Mouse (Mus musculus): Measurements from ENCODE around the gene Nfkbia. TPM values are rescaled to one million over a fixed set of nuclear protein-coding genes. Genes with fewer than 3 reads are reported as not detected.
A peak's percentile ranks its signal among the peaks of the same experiment; 100 is the strongest.

Nfkbia gene
- polyA plus RNA-seq, 1 experiment from 2014 or later, result 62.3 TPM

GRCm38 (mm10) chr12:55462456-55462855 lies 30.0 kb downstream of the Nfkbia start:
- ATAC-seq, result no peak
- Histone ChIP-seq H3K9me3 (ENCODE audit: control insufficient read depth, low read length) (no peaks in the 10 kb centered on the region), H3K9ac (ENCODE audit: low read depth, low read length) (no peak overlapping the region), H3K27ac (ENCODE audit: low read depth, low read length) (no peak overlapping the region), H3K36me3 (ENCODE audit: control insufficient read depth, insufficient read depth, low read length) (no peaks in the 10 kb centered on the region), H3K4me1 (ENCODE audit: control insufficient read depth, insufficient read depth, low read depth, low read length) (peaks cover 22% of the 10 kb centered on the region), H3K4me2 (ENCODE audit: low read length) (no peak overlapping the region), H3K4me3 (ENCODE audit: low read length) (no peak overlapping the region), H3K27me3 (replicated peaks; ENCODE audit: control insufficient read depth, insufficient read depth, low read length) (no peaks in the 10 kb centered on the region)
- WGBS, result 67% methylated on average over 6 of the region's 6 CpGs

GRCm38 (mm10) chr12:55461767-55462166 lies 30.7 kb downstream of the Nfkbia start:
- Histone ChIP-seq H3K4me2 (ENCODE audit: low read length) (no peak overlapping the region), H3K27ac (ENCODE audit: low read depth, low read length) (no peak overlapping the region), H3K9me3 (ENCODE audit: control insufficient read depth, low read length) (no peaks in the 10 kb centered on the region), H3K27me3 (replicated peaks; ENCODE audit: control insufficient read depth, insufficient read depth, low read length) (no peaks in the 10 kb centered on the region), H3K9ac (ENCODE audit: low read depth, low read length) (no peak overlapping the region), H3K4me1 (ENCODE audit: control insufficient read depth, insufficient read depth, low read depth, low read length) (peaks cover 21% of the 10 kb centered on the region), H3K4me3 (ENCODE audit: low read length) (no peak overlapping the region), H3K36me3 (ENCODE audit: control insufficient read depth, insufficient read depth, low read length) (no peaks in the 10 kb centered on the region)
- WGBS, result 65% methylated on average over 6 of the region's 6 CpGs
- no peak for ATAC-seq

- H3K27ac ChIP-seq (ENCODE audit: low read depth, low read length), result no peak overlapping the region
- no peak for ATAC-seq
- H3K4me1 ChIP-seq (ENCODE audit: control insufficient read depth, insufficient read depth, low read depth, low read length), result peaks cover 13% of the 10 kb centered on the region
- no peaks in the 10 kb centered on the region for H3K9me3 ChIP-seq (ENCODE audit: control insufficient read depth, low read length)
- no peak overlapping the region for H3K4me3 ChIP-seq (ENCODE audit: low read length)
- H3K36me3 ChIP-seq (ENCODE audit: control insufficient read depth, insufficient read depth, low read length), result no peaks in the 10 kb centered on the region
- H3K4me2 ChIP-seq (ENCODE audit: low read length), result no peak overlapping the region
- WGBS, result 77% methylated on average over 4 of the region's 4 CpGs
- no peak overlapping the region for H3K9ac ChIP-seq (ENCODE audit: low read depth, low read length)
- no peaks in the 10 kb centered on the region for H3K27me3 ChIP-seq (replicated peaks; ENCODE audit: control insufficient read depth, insufficient read depth, low read length)
These were observed 31.5 kb downstream of the Nfkbia start for GRCm38 (mm10) chr12:55460900-55461299.

- Histone ChIP-seq H3K9ac (ENCODE audit: low read depth, low read length) (no peak overlapping the region), H3K4me2 (ENCODE audit: low read length) (no peak overlapping the region), H3K4me1 (ENCODE audit: control insufficient read depth, insufficient read depth, low read depth, low read length) (peaks cover 6% of the 10 kb centered on the region; the same call in 1 of the 2 replicates), H3K27ac (ENCODE audit: low read depth, low read length) (no peak overlapping the region), H3K27me3 (replicated peaks; ENCODE audit: control insufficient read depth, insufficient read depth, low read length) (no peaks in the 10 kb centered on the region), H3K9me3 (ENCODE audit: control insufficient read depth, low read length) (no peaks in the 10 kb centered on the region), H3K4me3 (ENCODE audit: low read length) (no peak overlapping the region), H3K36me3 (ENCODE audit: control insufficient read depth, insufficient read depth, low read length) (no peaks in the 10 kb centered on the region)
- 80% methylated on average over 8 of the region's 8 CpGs for WGBS
- ATAC-seq, result no peak
These were observed 32.7 kb downstream of the Nfkbia start for GRCm38 (mm10) chr12:55459739-55460138.

- H3K27me3 ChIP-seq (replicated peaks; ENCODE audit: control insufficient read depth, insufficient read depth, low read length), result no peaks in the 10 kb centered on the region
- H3K27ac ChIP-seq (ENCODE audit: low read depth, low read length), result no peak overlapping the region
- no peak overlapping the region for H3K4me2 ChIP-seq (ENCODE audit: low read length)
- ATAC-seq, result peak; percentile 63; the same call in 1 of the 2 replicates
- H3K4me3 ChIP-seq (ENCODE audit: low read length), result no peak overlapping the region
- no peaks in the 10 kb centered on the region; the same call in 1 of the 2 replicates for H3K4me1 ChIP-seq (ENCODE audit: control insufficient read depth, insufficient read depth, low read depth, low read length)
- H3K9me3 ChIP-seq (ENCODE audit: control insufficient read depth, low read length), result no peaks in the 10 kb centered on the region
- no peaks in the 10 kb centered on the region for H3K36me3 ChIP-seq (ENCODE audit: control insufficient read depth, insufficient read depth, low read length)
- H3K9ac ChIP-seq (ENCODE audit: low read depth, low read length), result no peak overlapping the region
- 93% methylated on average over 5 of the region's 5 CpGs for WGBS
These were observed 35.6 kb downstream of the Nfkbia start for GRCm38 (mm10) chr12:55456893-55457292.

GRCm38 (mm10) chr12:55456136-55456535 lies 36.3 kb downstream of the Nfkbia start:
- Histone ChIP-seq H3K27me3 (replicated peaks; ENCODE audit: control insufficient read depth, insufficient read depth, low read length) (no peaks in the 10 kb centered on the region), H3K9ac (ENCODE audit: low read depth, low read length) (no peak overlapping the region), H3K36me3 (ENCODE audit: control insufficient read depth, insufficient read depth, low read length) (no peaks in the 10 kb centered on the region), H3K4me2 (ENCODE audit: low read length) (no peak overlapping the region), H3K27ac (ENCODE audit: low read depth, low read length) (no peak overlapping the region), H3K9me3 (ENCODE audit: control insufficient read depth, low read length) (no peaks in the 10 kb centered on the region), H3K4me1 (ENCODE audit: control insufficient read depth, insufficient read depth, low read depth, low read length) (no peaks in the 10 kb centered on the region; the same call in 1 of the 2 replicates), H3K4me3 (ENCODE audit: low read length) (no peak overlapping the region)
- no peak for ATAC-seq
- 70% methylated on average over 3 of the region's 3 CpGs for WGBS

GRCm38 (mm10) chr12:55455206-55455605 lies 37.2 kb downstream of the Nfkbia start:
- Histone ChIP-seq H3K36me3 (ENCODE audit: control insufficient read depth, insufficient read depth, low read length) (no peaks in the 10 kb centered on the region), H3K4me3 (ENCODE audit: low read length) (no peak overlapping the region), H3K27me3 (replicated peaks; ENCODE audit: control insufficient read depth, insufficient read depth, low read length) (no peaks in the 10 kb centered on the region), H3K9me3 (ENCODE audit: control insufficient read depth, low read length) (no peaks in the 10 kb centered on the region), H3K4me1 (ENCODE audit: control insufficient read depth, insufficient read depth, low read depth, low read length) (no peaks in the 10 kb centered on the region; the same call in 1 of the 2 replicates), H3K9ac (ENCODE audit: low read depth, low read length) (no peak overlapping the region), H3K27ac (ENCODE audit: low read depth, low read length) (no peak overlapping the region), H3K4me2 (ENCODE audit: low read length) (no peak overlapping the region)
- no peak for ATAC-seq
- WGBS, result 53% methylated on average over 6 of the region's 10 CpGs

GRCm38 (mm10) chr12:55453924-55454323 lies 38.5 kb downstream of the Nfkbia start:
- no peak overlapping the region; the same call in 1 of the 2 replicates for H3K9ac ChIP-seq (ENCODE audit: low read depth, low read length)
- H3K9me3 ChIP-seq (ENCODE audit: control insufficient read depth, low read length), result no peaks in the 10 kb centered on the region
- H3K4me2 ChIP-seq (ENCODE audit: low read length), result no peak overlapping the region
- no peak for ATAC-seq
- H3K4me3 ChIP-seq (ENCODE audit: low read length), result no peak overlapping the region
- no peaks in the 10 kb centered on the region for H3K27me3 ChIP-seq (replicated peaks; ENCODE audit: control insufficient read depth, insufficient read depth, low read length)
- 74% methylated on average over 4 of the region's 4 CpGs for WGBS
- no peaks in the 10 kb centered on the region for H3K36me3 ChIP-seq (ENCODE audit: control insufficient read depth, insufficient read depth, low read length)
- H3K4me1 ChIP-seq (ENCODE audit: control insufficient read depth, insufficient read depth, low read depth, low read length), result no peaks in the 10 kb centered on the region; the same call in 1 of the 2 replicates
- no peak overlapping the region for H3K27ac ChIP-seq (ENCODE audit: low read depth, low read length)

GRCm38 (mm10) chr12:55452839-55453238 lies 39.6 kb downstream of the Nfkbia start:
- Histone ChIP-seq H3K4me2 (ENCODE audit: low read length) (no peak overlapping the region), H3K9ac (ENCODE audit: low read depth, low read length) (no peak overlapping the region), H3K36me3 (ENCODE audit: control insufficient read depth, insufficient read depth, low read length) (no peaks in the 10 kb centered on the region), H3K9me3 (ENCODE audit: control insufficient read depth, low read length) (no peaks in the 10 kb centered on the region), H3K4me1 (ENCODE audit: control insufficient read depth, insufficient read depth, low read depth, low read length) (no peaks in the 10 kb centered on the region; the same call in 1 of the 2 replicates), H3K4me3 (ENCODE audit: low read length) (no peak overlapping the region), H3K27me3 (replicated peaks; ENCODE audit: control insufficient read depth, insufficient read depth, low read length) (no peaks in the 10 kb centered on the region), H3K27ac (ENCODE audit: low read depth, low read length) (no peak overlapping the region)
- WGBS, result 59% methylated on average over 5 of the region's 5 CpGs
- no peak for ATAC-seq

GRCm38 (mm10) chr12:55450421-55450820 lies 42.0 kb downstream of the Nfkbia start:
- Histone ChIP-seq H3K9ac (ENCODE audit: low read depth, low read length) (no peak overlapping the region), H3K9me3 (ENCODE audit: control insufficient read depth, low read length) (no peaks in the 10 kb centered on the region), H3K36me3 (ENCODE audit: control insufficient read depth, insufficient read depth, low read length) (no peaks in the 10 kb centered on the region), H3K27me3 (replicated peaks; ENCODE audit: control insufficient read depth, insufficient read depth, low read length) (no peaks in the 10 kb centered on the region), H3K4me2 (ENCODE audit: low read length) (no peak overlapping the region), H3K27ac (ENCODE audit: low read depth, low read length) (no peak overlapping the region), H3K4me3 (ENCODE audit: low read length) (no peak overlapping the region), H3K4me1 (ENCODE audit: control insufficient read depth, insufficient read depth, low read depth, low read length) (peaks cover 15% of the 10 kb centered on the region)
- 63% methylated on average over 16 of the region's 16 CpGs for WGBS
- no peak for ATAC-seq

Data from hindbrain, embryonic 16.5 days (tissue).